Comparison of ENCODE assay signal across 28 mouse cellular contexts in genomic region chr10:47991328-47992044, GRCm38 (mm10).
DNase-seq lines count a peak whose midpoint lies in the region; ATAC-seq and TF ChIP-seq lines count a peak whose summit lies in the region.
"Had no signal": no experiment of that assay in that cellular context is flagged by ENCODE, and none has a peak within 500 bp of the region (broad histone marks: within the 10 kb centered on the region; RNA-seq: fewer than 3 reads in every experiment).

No protein-coding gene starts in this region.

- H3K4me1 ChIP-seq in midbrain, embryonic 10.5 days: peaks cover 15% of the 10 kb centered on the region
- H3K4me1 ChIP-seq in midbrain, postnatal 0 days (ENCODE audit: insufficient read depth, low read length): no peaks in the 10 kb centered on the region
- no peaks in the 10 kb centered on the region for H3K4me1 ChIP-seq in forebrain, embryonic 11.5 days (replicated peaks; ENCODE audit: control insufficient read depth, insufficient read depth, low read length)
- H3K4me1 ChIP-seq in hindbrain, embryonic 13.5 days (replicated peaks): no peaks in the 10 kb centered on the region
- H3K4me1 ChIP-seq: embryonic facial prominence, embryonic 15.5 days; heart, embryonic 12.5 days; hindbrain, embryonic 15.5 days; limb, embryonic 15.5 days; liver, embryonic 15.5 days had no signal

- H3K9ac ChIP-seq in midbrain, postnatal 0 days (replicated peaks; ENCODE audit: low read length, poor library complexity, severe bottlenecking): no peak overlapping the region
- no peak overlapping the region for H3K9ac ChIP-seq in forebrain, embryonic 11.5 days (ENCODE audit: low read length)
- H3K9ac ChIP-seq in hindbrain, embryonic 13.5 days: no peak overlapping the region
- H3K9ac ChIP-seq: embryonic facial prominence, embryonic 15.5 days; heart, embryonic 12.5 days; hindbrain, embryonic 15.5 days; limb, embryonic 15.5 days; liver, embryonic 15.5 days had no signal

- WGBS in midbrain, embryonic 10.5 days: 44% methylated on average over 4 of the region's 4 CpGs
- 35% methylated on average over 4 of the region's 4 CpGs for WGBS in midbrain, postnatal 0 days
- WGBS in forebrain, embryonic 11.5 days: 46% methylated on average over 4 of the region's 4 CpGs
- WGBS in hindbrain, embryonic 13.5 days: 25% methylated on average over 4 of the region's 4 CpGs

- H3K27ac ChIP-seq in midbrain, embryonic 10.5 days (replicated peaks): 0 out of 2 replicates have a peak overlapping the region, but pooled peaks have one; percentile 23
- H3K27ac ChIP-seq in midbrain, postnatal 0 days (ENCODE audit: low read depth, low read length): no peak overlapping the region
- H3K27ac ChIP-seq in forebrain, embryonic 11.5 days (ENCODE audit: low read depth, low read length): peak overlapping the region; percentile 25; the same call in 1 of the 2 replicates
- no peak overlapping the region for H3K27ac ChIP-seq in hindbrain, embryonic 13.5 days
- H3K27ac ChIP-seq: embryonic facial prominence, embryonic 15.5 days; hindbrain, embryonic 15.5 days; layer of hippocampus, adult 2 months; limb, embryonic 15.5 days; liver, embryonic 15.5 days had no signal

- H3K27me3 ChIP-seq in midbrain, embryonic 10.5 days (ENCODE audit: low read depth, poor library complexity, severe bottlenecking): no peaks in the 10 kb centered on the region
- H3K27me3 ChIP-seq in midbrain, postnatal 0 days (ENCODE audit: insufficient read depth, low read length): no peaks in the 10 kb centered on the region
- H3K27me3 ChIP-seq in forebrain, embryonic 11.5 days (ENCODE audit: control insufficient read depth, insufficient read depth, low read length): no peaks in the 10 kb centered on the region
- H3K27me3 ChIP-seq in hindbrain, embryonic 13.5 days: no peaks in the 10 kb centered on the region
- H3K27me3 ChIP-seq: CH12.LX; embryonic facial prominence, embryonic 15.5 days; heart, embryonic 12.5 days; hindbrain, embryonic 15.5 days; limb, embryonic 15.5 days; liver, embryonic 15.5 days; Patski had no signal

- H3K4me3 ChIP-seq in midbrain, embryonic 10.5 days: no peak overlapping the region
- H3K4me3 ChIP-seq in midbrain, postnatal 0 days (ENCODE audit: low read depth, low read length): no peak overlapping the region
- H3K4me3 ChIP-seq in forebrain, embryonic 11.5 days (ENCODE audit: low read depth, low read length): no peak overlapping the region
- no peak overlapping the region for H3K4me3 ChIP-seq in hindbrain, embryonic 13.5 days
- H3K4me3 ChIP-seq: embryonic facial prominence, embryonic 15.5 days; heart, embryonic 12.5 days; hindbrain, embryonic 15.5 days; layer of hippocampus, adult 2 months; limb, embryonic 15.5 days; liver, embryonic 15.5 days had no signal

- no peak for DNase-seq in midbrain, embryonic 10.5 days (ENCODE audit: low spot score)
- DNase-seq in midbrain, postnatal 0 days (ENCODE audit: low spot score): no peak
- peak; percentile 4 for DNase-seq in embryo, embryonic 10 days (ENCODE audit: low spot score)
- no peak for DNase-seq in forebrain, embryonic 11.5 days (ENCODE audit: low spot score)
- no peak for DNase-seq in left cerebral cortex, adult 11 months (ENCODE audit: low spot score)
- DNase-seq in layer of hippocampus, adult 11-12 months (ENCODE audit: low spot score): no peak
- no peak for DNase-seq in left cerebral cortex, postnatal 36 days (ENCODE audit: low spot score in 2 of 2)
- DNase-seq: adrenal gland, postnatal 36 days; B cell, adult 2 months; cerebellum, adult 11-12 months; cerebellum, postnatal 14 days; gastrocnemius, postnatal 25 days; heart, adult 18-20 months; heart, postnatal 10 days; kidney, adult 9 months; kidney, postnatal 14 days; lung, postnatal 4 days had no signal

- no peak for TF ChIP-seq CTCF in midbrain, postnatal 0 days (IDR thresholded peaks at IDR 0.05)

- H3K4me2 ChIP-seq in midbrain, postnatal 0 days (ENCODE audit: low read depth, low read length, poor library complexity, severe bottlenecking): no peak overlapping the region
- H3K4me2 ChIP-seq in forebrain, embryonic 11.5 days (ENCODE audit: low read depth, low read length, severe bottlenecking): no peak overlapping the region
- H3K4me2 ChIP-seq in hindbrain, embryonic 13.5 days: no peak overlapping the region
- H3K4me2 ChIP-seq: embryonic facial prominence, embryonic 15.5 days; heart, embryonic 12.5 days; hindbrain, embryonic 15.5 days; limb, embryonic 15.5 days; liver, embryonic 15.5 days had no signal

- no peaks in the 10 kb centered on the region for H3K9me3 ChIP-seq in midbrain, embryonic 10.5 days (replicated peaks)
- no peaks in the 10 kb centered on the region for H3K9me3 ChIP-seq in midbrain, postnatal 0 days (ENCODE audit: low read length)
- H3K9me3 ChIP-seq in forebrain, embryonic 11.5 days (ENCODE audit: control insufficient read depth, low read length): no peaks in the 10 kb centered on the region
- no peaks in the 10 kb centered on the region for H3K9me3 ChIP-seq in hindbrain, embryonic 13.5 days
- H3K9me3 ChIP-seq: embryonic facial prominence, embryonic 15.5 days; G1E; heart, embryonic 12.5 days; hindbrain, embryonic 15.5 days; limb, embryonic 15.5 days; liver, embryonic 15.5 days had no signal

- intact Hi-C loops in left cerebral cortex, postnatal 36 days (cut with DNase I): no loop called here

- ATAC-seq in midbrain, postnatal 0 days (ENCODE audit: low FRiP score): no peak
- ATAC-seq in forebrain, embryonic 11.5 days (replicated peaks; ENCODE audit: low FRiP score): peak; percentile 91
- ATAC-seq in hindbrain, embryonic 13.5 days (ENCODE audit: low FRiP score): peak; percentile 61; the same call in 1 of the 2 replicates
- ATAC-seq: intestine, embryonic 16.5 days; Patski had no signal

- no peaks in the 10 kb centered on the region for H3K36me3 ChIP-seq in midbrain, embryonic 10.5 days
- no peaks in the 10 kb centered on the region for H3K36me3 ChIP-seq in midbrain, postnatal 0 days (ENCODE audit: insufficient read depth, low read length)
- H3K36me3 ChIP-seq in forebrain, embryonic 11.5 days (ENCODE audit: control insufficient read depth, insufficient read depth, low read length): no peaks in the 10 kb centered on the region
- no peaks in the 10 kb centered on the region for H3K36me3 ChIP-seq in hindbrain, embryonic 13.5 days
- H3K36me3 ChIP-seq: embryonic facial prominence, embryonic 15.5 days; G1E; heart, embryonic 12.5 days; hindbrain, embryonic 15.5 days; limb, embryonic 15.5 days; liver, embryonic 15.5 days had no signal

Comparison
In these comparisons a context has a peak if more than half of its experiments do, and no peak if none do; other contexts are left out.
1. H3K27ac ChIP-seq: peak in midbrain, embryonic 10.5 days (single experiment) and forebrain, embryonic 11.5 days (single experiment); none in midbrain, postnatal 0 days (single experiment) and hindbrain, embryonic 13.5 days (single experiment).